Mouse (Mus musculus): ENCODE measurements around the gene Rpl13.

DNA sequence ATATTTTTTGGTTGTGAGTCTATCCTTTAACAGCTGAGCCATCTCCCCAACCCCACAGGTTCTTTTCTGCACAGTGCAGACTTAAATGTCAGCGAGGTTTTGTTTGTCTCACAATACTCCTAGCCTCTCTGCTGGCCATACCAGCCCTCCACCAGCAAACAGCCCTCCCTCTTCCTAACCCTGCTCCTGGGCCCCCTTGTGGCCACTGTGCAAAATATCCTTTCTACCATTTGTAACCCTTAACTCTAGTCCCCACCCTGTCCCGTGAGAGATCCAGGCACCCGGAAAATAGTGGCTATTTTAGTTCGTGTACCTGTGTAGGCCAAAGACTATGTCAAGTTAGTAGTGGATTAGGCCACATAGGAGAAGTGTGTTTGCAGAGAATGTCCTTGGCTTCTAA is 8.5 kb downstream of the Rpl13 start:
- TF ChIP-seq POLR2A (IDR thresholded peaks at IDR 0.05; ENCODE audit: low read depth, low read length), result no peak
- TF ChIP-seq CTCF (IDR thresholded peaks at IDR 0.05; ENCODE audit: extremely low read depth, insufficient read length, insufficient replicate concordance, low read depth, low read length), result peak; percentile 75; the same call in 1 of the 2 replicates

All from small intestine, adult 2 months (tissue).